Mouse (Mus musculus): ENCODE measurements around the gene Birc7. TPM values are rescaled to one million over a fixed set of nuclear protein-coding genes. Genes with fewer than 3 reads are reported as not detected.

The Birc7 gene
- not detected in 2 replicates for polyA plus RNA-seq (2015; fragmentation: Nextera tagmentation; extraction: Ambion mirVana)

DNA sequence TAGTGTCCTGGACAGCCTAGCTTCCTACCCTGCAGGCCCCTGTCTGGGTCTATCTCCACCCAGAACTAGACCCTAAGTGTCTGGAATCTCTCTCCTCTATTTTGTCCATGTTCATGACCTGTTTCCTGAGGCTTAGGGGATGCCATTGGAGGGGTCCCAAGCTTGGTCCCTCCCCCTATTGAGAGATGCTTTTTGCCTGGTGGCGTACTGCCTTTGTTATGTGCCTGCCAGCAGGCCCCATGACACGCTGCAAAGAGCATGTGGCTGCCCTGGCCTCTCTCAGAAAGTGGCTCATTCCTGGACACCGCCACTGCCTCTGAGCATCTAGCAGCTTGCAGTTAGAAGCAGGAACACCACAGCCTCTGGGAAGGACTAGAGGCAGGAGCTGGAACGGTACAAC is at the start of gene Birc7:
Birc7 (plus strand) TSS at position 301 of the 400 bp plus-strand sequence.
- Histone ChIP-seq H3K27me3 (ENCODE audit: control insufficient read depth, insufficient read depth, low read depth, low read length) (no peaks in the 10 kb centered on the region), H3K36me3 (ENCODE audit: control insufficient read depth, insufficient read depth, low read length) (no peaks in the 10 kb centered on the region), H3K4me2 (ENCODE audit: low read length) (no peak within 1 kb of the TSS), H3K9ac (ENCODE audit: low read depth, low read length) (0 out of 2 replicates have a peak within 1 kb of the TSS, but pooled peaks have one; percentile 7), H3K27ac (ENCODE audit: low read length) (no peak within 1 kb of the TSS), H3K4me1 (ENCODE audit: control insufficient read depth, insufficient read depth, low read length) (no peaks in the 10 kb centered on the region; the same call in 1 of the 2 replicates), H3K9me3 (replicated peaks; ENCODE audit: control insufficient read depth, low read length, poor library complexity, severe bottlenecking) (no peaks in the 10 kb centered on the region), H3K4me3 (ENCODE audit: low read depth, low read length) (no peak within 1 kb of the TSS)
- no peak for ATAC-seq
- WGBS = 39% methylated on average over 4 of the region's 4 CpGs

DNA sequence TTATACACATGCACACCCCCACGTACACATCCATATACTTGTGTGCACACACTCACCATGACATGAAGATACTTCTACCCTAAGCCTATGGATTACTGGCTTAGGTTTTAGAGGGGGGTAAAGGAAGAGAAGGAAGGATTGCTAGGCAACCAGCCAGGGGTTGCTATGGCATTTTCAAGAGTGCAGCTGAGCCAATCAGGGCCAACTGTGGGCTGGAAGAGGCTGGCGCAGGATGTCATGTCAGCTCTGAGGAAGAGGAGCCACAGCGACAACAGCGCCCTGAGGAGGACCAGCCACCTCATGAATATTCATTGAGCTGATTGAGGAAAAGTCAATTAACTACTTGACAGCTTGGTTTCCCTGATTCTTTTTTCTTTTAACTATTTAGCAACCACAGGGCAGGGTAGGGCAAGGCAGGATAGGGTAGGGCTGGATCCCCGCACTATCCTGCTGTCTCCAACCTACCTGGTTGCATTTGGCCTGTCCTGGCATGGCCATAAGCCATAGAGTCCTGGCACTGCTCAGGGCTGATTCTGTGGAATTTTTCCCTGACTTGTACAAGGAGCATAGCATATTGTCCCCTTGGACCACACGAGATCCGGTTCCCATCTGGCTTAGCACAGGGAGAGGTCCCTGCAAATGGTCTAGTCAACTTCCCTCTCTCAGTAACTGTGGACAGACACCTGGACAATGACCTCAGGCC is 49.3 kb upstream of the Birc7 start:
- 17% methylated on average over 7 of the region's 7 CpGs for WGBS

DNA sequence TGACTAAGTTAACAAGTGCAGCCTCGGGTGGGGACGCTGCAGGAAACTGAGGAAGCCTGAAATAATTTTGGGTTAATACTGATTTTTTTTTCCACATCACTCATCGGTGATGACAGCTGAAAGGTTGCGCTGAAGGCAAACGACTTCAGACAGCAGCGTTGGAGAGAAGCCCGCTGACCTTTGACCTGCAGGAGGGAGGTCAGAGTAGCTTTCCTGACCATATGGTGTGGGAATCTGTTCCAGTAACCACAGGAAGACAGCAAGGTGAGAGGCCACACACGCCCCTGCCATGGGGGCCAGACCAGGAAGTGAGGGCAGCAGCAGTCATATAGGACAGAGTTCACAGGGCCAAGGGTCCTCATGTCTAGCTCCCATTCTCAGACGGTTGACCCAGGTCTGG is 47.5 kb upstream of the Birc7 start:
- no peak overlapping the region for H3K4me3 ChIP-seq (ENCODE audit: low read depth, low read length)
- H3K27me3 ChIP-seq (ENCODE audit: control insufficient read depth, insufficient read depth, low read depth, low read length) = no peaks in the 10 kb centered on the region
- H3K9me3 ChIP-seq (replicated peaks; ENCODE audit: control insufficient read depth, low read length, poor library complexity, severe bottlenecking) = no peaks in the 10 kb centered on the region
- no peak overlapping the region for H3K9ac ChIP-seq (ENCODE audit: low read depth, low read length)
- no peaks in the 10 kb centered on the region for H3K36me3 ChIP-seq (ENCODE audit: control insufficient read depth, insufficient read depth, low read length)
- H3K4me2 ChIP-seq (ENCODE audit: low read length) = no peak overlapping the region
- no peak overlapping the region for H3K27ac ChIP-seq (ENCODE audit: low read length)
- ATAC-seq = no peak
- 76% methylated on average over 9 of the region's 9 CpGs for WGBS
- peaks cover 34% of the 10 kb centered on the region for H3K4me1 ChIP-seq (ENCODE audit: control insufficient read depth, insufficient read depth, low read length)

More for the DNA sequence above, 49.3 kb upstream of the Birc7 start:
- Histone ChIP-seq H3K9ac (ENCODE audit: low read depth, low read length) (no peak overlapping the region), H3K4me2 (ENCODE audit: low read length) (peak overlapping the region; percentile 23), H3K27ac (ENCODE audit: low read length) (peak overlapping the region; percentile 82), H3K4me1 (ENCODE audit: control insufficient read depth, insufficient read depth, low read length) (peaks cover 34% of the 10 kb centered on the region), H3K27me3 (ENCODE audit: control insufficient read depth, insufficient read depth, low read depth, low read length) (no peaks in the 10 kb centered on the region), H3K4me3 (ENCODE audit: low read depth, low read length) (no peak overlapping the region), H3K9me3 (replicated peaks; ENCODE audit: control insufficient read depth, low read length, poor library complexity, severe bottlenecking) (no peaks in the 10 kb centered on the region), H3K36me3 (ENCODE audit: control insufficient read depth, insufficient read depth, low read length) (no peaks in the 10 kb centered on the region)
- peak; percentile 94 for ATAC-seq

DNA sequence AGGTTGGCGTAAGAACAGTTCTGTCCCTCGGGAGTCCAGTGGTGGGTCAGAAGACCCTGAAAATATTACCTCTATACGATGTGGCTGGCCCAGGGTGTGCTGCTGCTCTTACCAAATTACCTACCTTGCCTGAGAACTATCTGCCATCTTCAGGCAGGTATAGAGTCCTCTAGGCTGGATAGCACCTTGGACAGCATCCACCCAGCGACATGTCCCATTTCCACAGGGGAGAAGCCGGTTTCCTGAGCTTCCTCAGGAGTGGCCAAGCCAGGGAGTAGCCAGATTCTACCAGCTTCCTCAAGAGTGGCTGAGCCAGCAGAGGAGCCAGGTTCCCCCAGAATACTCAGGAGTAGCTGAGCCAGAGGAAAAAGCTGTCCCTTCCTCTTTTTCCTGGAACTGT is 43.6 kb upstream of the Birc7 start:
- 79% methylated on average over 5 of the region's 5 CpGs for whole genome bisulfite sequencing
- no peak overlapping the region for H3K27ac ChIP-seq (ENCODE audit: low read length)

DNA sequence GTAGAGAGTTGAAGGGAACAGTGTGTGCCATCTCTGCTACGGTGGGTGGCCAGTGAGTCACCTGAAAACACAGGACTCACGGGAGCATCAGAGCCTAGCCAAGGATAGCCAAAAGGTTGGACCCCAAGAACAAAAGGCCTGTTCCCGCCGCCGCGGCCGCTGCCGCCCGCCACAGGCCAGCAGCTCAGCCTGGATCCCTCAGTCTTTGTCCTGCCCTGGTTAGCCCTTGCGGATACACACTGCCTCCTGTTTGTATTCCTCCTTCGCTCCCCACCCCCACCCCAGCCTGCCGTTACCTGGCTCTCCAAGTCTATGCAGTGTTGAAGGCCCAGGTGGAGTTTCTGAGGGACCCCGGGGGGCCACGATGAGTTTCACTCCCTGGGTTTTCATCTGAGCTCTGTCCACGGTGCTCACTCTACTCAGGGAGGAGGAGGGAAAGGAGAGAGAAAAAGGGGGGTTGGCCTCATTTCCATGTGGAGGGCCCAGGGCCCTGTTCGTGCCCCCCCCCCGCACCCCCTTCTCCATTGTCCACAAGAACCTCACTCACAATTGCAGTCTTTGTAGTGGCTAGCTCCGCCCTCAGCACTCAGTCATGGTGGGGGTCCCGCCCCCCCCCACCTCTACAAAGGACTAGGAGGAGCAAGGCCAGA is 39.4 kb upstream of the Birc7 start:
- no peaks in the 10 kb centered on the region for H3K36me3 ChIP-seq (ENCODE audit: control insufficient read depth, insufficient read depth, low read length)
- H3K4me3 ChIP-seq (ENCODE audit: low read depth, low read length) = peak overlapping the region; percentile 26
- H3K27ac ChIP-seq (ENCODE audit: low read length) = peak overlapping the region; percentile 99
- H3K4me2 ChIP-seq (ENCODE audit: low read length) = peak overlapping the region; percentile 73
- H3K9ac ChIP-seq (ENCODE audit: low read depth, low read length) = peak overlapping the region; percentile 50
- H3K27me3 ChIP-seq (ENCODE audit: control insufficient read depth, insufficient read depth, low read depth, low read length) = no peaks in the 10 kb centered on the region
- WGBS = 7% methylated on average over 19 of the region's 19 CpGs
- H3K9me3 ChIP-seq (replicated peaks; ENCODE audit: control insufficient read depth, low read length, poor library complexity, severe bottlenecking) = no peaks in the 10 kb centered on the region
- H3K4me1 ChIP-seq (ENCODE audit: control insufficient read depth, insufficient read depth, low read length) = peaks cover 29% of the 10 kb centered on the region
- no peak for ATAC-seq

More for the DNA sequence above, 43.6 kb upstream of the Birc7 start:
- Histone ChIP-seq H3K9ac (ENCODE audit: low read depth, low read length) (no peak overlapping the region), H3K4me1 (ENCODE audit: control insufficient read depth, insufficient read depth, low read length) (peaks cover 33% of the 10 kb centered on the region), H3K27me3 (ENCODE audit: control insufficient read depth, insufficient read depth, low read depth, low read length) (no peaks in the 10 kb centered on the region), H3K9me3 (replicated peaks; ENCODE audit: control insufficient read depth, low read length, poor library complexity, severe bottlenecking) (no peaks in the 10 kb centered on the region), H3K36me3 (ENCODE audit: control insufficient read depth, insufficient read depth, low read length) (no peaks in the 10 kb centered on the region), H3K4me2 (ENCODE audit: low read length) (no peak overlapping the region), H3K4me3 (ENCODE audit: low read depth, low read length) (no peak overlapping the region)
- no peak for ATAC-seq

DNA sequence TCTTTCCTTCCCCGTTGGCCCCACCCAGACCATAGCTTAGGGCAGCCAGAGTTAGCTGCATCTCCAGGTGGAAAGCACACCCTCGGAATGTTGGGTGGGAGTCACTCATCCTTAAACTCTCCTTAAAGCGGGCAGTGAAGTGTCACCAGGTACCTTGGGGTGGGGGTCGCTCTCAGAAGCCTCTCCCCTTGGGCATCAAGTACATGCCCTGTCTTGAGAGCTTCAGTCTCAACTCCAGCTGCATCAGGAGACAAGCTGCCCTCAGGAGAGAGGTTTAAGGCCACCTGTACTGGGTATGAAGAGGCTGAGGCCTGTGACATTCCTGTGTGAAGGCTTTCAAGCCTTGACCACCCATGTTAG is 38.9 kb upstream of the Birc7 start:
- ATAC-seq = no peak
- Histone ChIP-seq H3K4me3 (ENCODE audit: low read depth, low read length) (peak overlapping the region; percentile 84; the same call in 1 of the 2 replicates), H3K36me3 (ENCODE audit: control insufficient read depth, insufficient read depth, low read length) (no peaks in the 10 kb centered on the region), H3K9me3 (replicated peaks; ENCODE audit: control insufficient read depth, low read length, poor library complexity, severe bottlenecking) (no peaks in the 10 kb centered on the region), H3K4me1 (ENCODE audit: control insufficient read depth, insufficient read depth, low read length) (peaks cover 29% of the 10 kb centered on the region), H3K27ac (ENCODE audit: low read length) (peak overlapping the region; percentile 99), H3K4me2 (ENCODE audit: low read length) (peak overlapping the region; percentile 73), H3K27me3 (ENCODE audit: control insufficient read depth, insufficient read depth, low read depth, low read length) (no peaks in the 10 kb centered on the region), H3K9ac (ENCODE audit: low read depth, low read length) (peak overlapping the region; percentile 98; the same call in 1 of the 2 replicates)
- WGBS = 10% methylated on average over 4 of the region's 4 CpGs

DNA sequence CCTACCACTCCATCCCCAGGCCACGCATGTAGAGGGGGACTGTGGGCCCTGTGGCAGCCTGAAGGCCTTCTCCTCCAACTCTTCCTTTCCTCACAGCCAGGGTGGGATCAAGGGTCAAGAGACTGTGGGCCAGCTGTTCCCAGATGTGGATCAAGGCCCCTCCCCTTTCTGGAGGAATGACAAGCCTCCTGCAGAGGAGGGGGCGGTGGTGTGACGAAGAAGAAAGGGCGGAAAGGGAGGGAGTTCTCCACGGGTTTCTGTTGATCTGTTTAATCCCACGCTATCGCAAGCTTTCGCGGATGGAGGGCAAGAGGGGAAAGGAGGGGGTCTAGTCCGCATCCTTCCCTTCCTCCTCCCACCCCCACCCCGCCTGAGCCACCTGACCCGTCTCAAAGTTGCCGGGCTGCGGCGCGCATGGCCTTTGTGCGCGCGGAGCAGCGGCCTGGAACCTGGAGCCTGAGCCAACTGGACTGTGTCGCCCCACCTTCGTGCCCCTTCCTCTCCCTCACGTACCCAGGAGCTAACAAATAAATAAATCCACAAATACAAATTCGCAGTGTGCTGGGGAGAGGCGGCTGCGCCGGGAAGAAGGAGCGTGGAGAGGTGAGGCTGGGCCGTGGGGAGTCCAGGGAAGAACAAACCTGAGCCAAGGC is 38.3 kb upstream of the Birc7 start:
- H3K4me2 ChIP-seq (ENCODE audit: low read length) = peak overlapping the region; percentile 73
- 2% methylated on average over 23 of the region's 29 CpGs for WGBS
- no peak for ATAC-seq
- peak overlapping the region; percentile 84 for H3K4me3 ChIP-seq (ENCODE audit: low read depth, low read length)
- H3K9ac ChIP-seq (ENCODE audit: low read depth, low read length) = peak overlapping the region; percentile 98
- H3K9me3 ChIP-seq (replicated peaks; ENCODE audit: control insufficient read depth, low read length, poor library complexity, severe bottlenecking) = no peaks in the 10 kb centered on the region
- no peaks in the 10 kb centered on the region for H3K27me3 ChIP-seq (ENCODE audit: control insufficient read depth, insufficient read depth, low read depth, low read length)
- peaks cover 30% of the 10 kb centered on the region for H3K4me1 ChIP-seq (ENCODE audit: control insufficient read depth, insufficient read depth, low read length)
- H3K27ac ChIP-seq (ENCODE audit: low read length) = peak overlapping the region; percentile 99
- H3K36me3 ChIP-seq (ENCODE audit: control insufficient read depth, insufficient read depth, low read length) = no peaks in the 10 kb centered on the region; the same call in 1 of the 2 replicates

DNA sequence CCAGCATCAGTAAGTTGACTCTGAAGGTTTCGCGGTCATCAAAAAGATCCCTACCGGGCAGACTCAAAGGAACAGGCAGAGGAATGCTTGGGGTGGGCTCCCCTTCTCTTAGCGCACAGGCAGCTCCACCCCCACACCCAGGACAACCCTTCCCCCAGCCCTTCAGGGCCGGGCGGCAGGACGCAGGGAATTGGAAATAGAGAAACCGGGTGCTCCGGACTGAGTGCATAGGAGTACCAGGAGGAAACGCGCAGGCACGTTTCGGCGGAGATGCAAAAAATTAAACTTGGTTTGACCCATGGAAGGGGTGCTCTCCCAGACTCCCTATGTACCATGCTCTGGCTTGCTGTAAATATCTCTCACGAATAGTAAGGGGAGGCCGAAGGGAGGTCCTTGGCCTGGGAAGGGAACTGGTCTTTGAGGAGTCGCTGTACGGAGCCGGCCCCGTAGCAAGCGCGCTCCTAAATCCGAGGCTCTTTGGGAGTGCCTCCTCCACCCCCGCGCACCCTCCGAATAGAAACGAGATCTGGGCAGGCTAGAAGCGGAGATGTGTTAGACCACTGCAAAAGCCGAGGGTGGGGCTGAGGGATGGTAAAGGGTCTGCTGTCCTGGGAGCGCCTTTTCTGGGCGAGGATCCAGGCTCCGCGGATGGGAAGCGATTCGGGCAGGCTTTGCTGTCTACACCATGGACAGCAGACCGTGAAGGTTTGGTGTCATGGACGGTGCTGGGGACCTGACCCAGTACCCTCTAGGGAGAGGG is 37.6 kb upstream of the Birc7 start:
- peaks cover 38% of the 10 kb centered on the region for H3K4me1 ChIP-seq (ENCODE audit: control insufficient read depth, insufficient read depth, low read length)
- H3K27me3 ChIP-seq (ENCODE audit: control insufficient read depth, insufficient read depth, low read depth, low read length) = no peaks in the 10 kb centered on the region
- peak overlapping the region; percentile 73 for H3K4me2 ChIP-seq (ENCODE audit: low read length)
- H3K9me3 ChIP-seq (replicated peaks; ENCODE audit: control insufficient read depth, low read length, poor library complexity, severe bottlenecking) = no peaks in the 10 kb centered on the region
- WGBS = under 1% methylated on average over 37 of the region's 37 CpGs
- no peak for ATAC-seq
- H3K27ac ChIP-seq (ENCODE audit: low read length) = peak overlapping the region; percentile 99
- H3K9ac ChIP-seq (ENCODE audit: low read depth, low read length) = peak overlapping the region; percentile 98
- H3K36me3 ChIP-seq (ENCODE audit: control insufficient read depth, insufficient read depth, low read length) = no peaks in the 10 kb centered on the region; the same call in 1 of the 2 replicates
- H3K4me3 ChIP-seq (ENCODE audit: low read depth, low read length) = peak overlapping the region; percentile 84

Data from midbrain, embryonic 16.5 days (tissue).